Mouse (Mus musculus): ENCODE measurements around the gene Hepacam2. TPM values are rescaled to one million over a fixed set of nuclear protein-coding genes. Genes with fewer than 3 reads are reported as not detected.
"Not testable (repeated sequence)": the region's sequence is repeated elsewhere in the genome, so short reads cannot be mapped to it uniquely, and the experiment has no call there.

Hepacam2 gene
- total and polyA plus RNA-seq, 3 experiments, result 0.16 to 0.74 (median 0.34) TPM

GRCm38 (mm10) chr6:3436087-3436486 is 62.0 kb downstream of the Hepacam2 start:
- intact Hi-C loops (cut with DNase I), result no loop called here
- TF ChIP-seq CTCF (IDR thresholded peaks at IDR 0.05) (no peak), EP300 (IDR thresholded peaks at IDR 0.05; ENCODE audit: insufficient read depth, low read depth, low read length) (no peak), POLR2A (IDR thresholded peaks at IDR 0.05; ENCODE audit: insufficient read depth, low read depth, low read length) (no peak)
- H3K9ac ChIP-seq (ENCODE audit: low read depth, low read length), result no peak overlapping the region
- no peak overlapping the region for H3K27ac ChIP-seq
- no peaks in the 10 kb centered on the region for H3K36me3 ChIP-seq (ENCODE audit: control insufficient read depth, insufficient read depth, low read length)
- H3K27me3 ChIP-seq (ENCODE audit: control insufficient read depth, insufficient read depth, low read length), result no peaks in the 10 kb centered on the region
- no peaks in the 10 kb centered on the region for H3K4me1 ChIP-seq (ENCODE audit: control insufficient read depth, insufficient read depth, low read length)
- no peak for DNase-seq
- no peaks in the 10 kb centered on the region for H3K79me2 ChIP-seq (replicated peaks; ENCODE audit: control insufficient read depth, insufficient read depth, low read length)
- no peak overlapping the region for H3K4me3 ChIP-seq

- H3K36me3 ChIP-seq (ENCODE audit: control insufficient read depth, insufficient read depth, low read length); DNase-seq; H3K27ac ChIP-seq; intact Hi-C loops (cut with DNase I); H3K27me3 ChIP-seq (ENCODE audit: control insufficient read depth, insufficient read depth, low read length); H3K4me3 ChIP-seq; H3K4me1 ChIP-seq (ENCODE audit: control insufficient read depth, insufficient read depth, low read length); H3K79me2 ChIP-seq (replicated peaks; ENCODE audit: control insufficient read depth, insufficient read depth, low read length); H3K9ac ChIP-seq (ENCODE audit: low read depth, low read length): not testable (repeated sequence)
- 73% methylated on average over 2 of the region's 2 CpGs for WGBS
These were observed 67.1 kb downstream of the Hepacam2 start for GRCm38 (mm10) chr6:3430976-3431375.

- no peaks in the 10 kb centered on the region for H3K36me3 ChIP-seq (ENCODE audit: control insufficient read depth, insufficient read depth, low read length)
- WGBS, result 61% methylated on average over 1 of the region's 1 CpGs
These were observed 71.1 kb downstream of the Hepacam2 start for GRCm38 (mm10) chr6:3427047-3427446.

GRCm38 (mm10) chr6:3425333-3425732 is 72.8 kb downstream of the Hepacam2 start:
- H3K27me3 ChIP-seq (ENCODE audit: control insufficient read depth, insufficient read depth, low read length); H3K9ac ChIP-seq (ENCODE audit: low read depth, low read length); H3K4me3 ChIP-seq; H3K36me3 ChIP-seq (ENCODE audit: control insufficient read depth, insufficient read depth, low read length); H3K4me1 ChIP-seq (ENCODE audit: control insufficient read depth, insufficient read depth, low read length); intact Hi-C loops (cut with DNase I); H3K27ac ChIP-seq; H3K79me2 ChIP-seq (replicated peaks; ENCODE audit: control insufficient read depth, insufficient read depth, low read length): not testable (repeated sequence)
- DNase-seq, result peak in 1 of 2 experiments; percentile 3

More at GRCm38 (mm10) chr6:3427047-3427446, 71.1 kb downstream of the Hepacam2 start:
- H3K4me3 ChIP-seq, result no peak overlapping the region
- no peaks in the 10 kb centered on the region for H3K79me2 ChIP-seq (replicated peaks; ENCODE audit: control insufficient read depth, insufficient read depth, low read length)
- H3K27me3 ChIP-seq (ENCODE audit: control insufficient read depth, insufficient read depth, low read length), result no peaks in the 10 kb centered on the region
- no peaks in the 10 kb centered on the region for H3K4me1 ChIP-seq (ENCODE audit: control insufficient read depth, insufficient read depth, low read length)
- TF ChIP-seq POLR2A (IDR thresholded peaks at IDR 0.05; ENCODE audit: insufficient read depth, low read depth, low read length) (no peak), EP300 (IDR thresholded peaks at IDR 0.05; ENCODE audit: insufficient read depth, low read depth, low read length) (no peak), CTCF (IDR thresholded peaks at IDR 0.05) (no peak)
- no peak overlapping the region for H3K27ac ChIP-seq
- no peak overlapping the region for H3K9ac ChIP-seq (ENCODE audit: low read depth, low read length)
- DNase-seq, result no peak
- intact Hi-C loops (cut with DNase I), result loop anchor here (2.0 kb wide), 1 partner anchor 38 kb away; no protein-coding TSS in a partner anchor

GRCm38 (mm10) chr6:3424613-3425277 is 73.4 kb downstream of the Hepacam2 start:
- H3K79me2 ChIP-seq (replicated peaks; ENCODE audit: control insufficient read depth, insufficient read depth, low read length); H3K36me3 ChIP-seq (ENCODE audit: control insufficient read depth, insufficient read depth, low read length); H3K4me1 ChIP-seq (ENCODE audit: control insufficient read depth, insufficient read depth, low read length); H3K27ac ChIP-seq; H3K27me3 ChIP-seq (ENCODE audit: control insufficient read depth, insufficient read depth, low read length); intact Hi-C loops (cut with DNase I); H3K9ac ChIP-seq (ENCODE audit: low read depth, low read length); H3K4me3 ChIP-seq: not testable (repeated sequence)
- 12% methylated on average over 1 of the region's 4 CpGs for WGBS
- peak; percentile 63 to 71 for DNase-seq

Other genes starting within 250 kb of the Hepacam2 start
- 1 to 10 TPM; 5.9 to 6.4 TPM for gene Samd9l, start 98.7 kb downstream of the Hepacam2 start, total RNA-seq (2021)
- 1.5 and 3.6 TPM in 2 replicates for gene Samd9l, start 98.7 kb downstream of the Hepacam2 start, polyA plus RNA-seq (2012; rRNA removed)
- gene Vps50, start 84 bp upstream of the Hepacam2 start, total RNA-seq (2021), result 10 to 100 TPM; 13.9 to 14.8 TPM
- 3.2 and 5.6 TPM in 2 replicates for gene Vps50, start 84 bp upstream of the Hepacam2 start, polyA plus RNA-seq (2012; rRNA removed)

Measured in heart, adult 2 months (tissue).